Mouse (Mus musculus) hindbrain, embryonic 13.5 days (tissue): Measurements from ENCODE around the gene Dtnbp1. TPM values are rescaled to one million over a fixed set of nuclear protein-coding genes. Genes with fewer than 3 reads are reported as not detected.

Experiments used
- polyA plus RNA-seq: library from polyadenylated mRNA; unstranded; fragments of >200 nt; fragmentation: Nextera tagmentation; extraction: Ambion mirVana; gene quantifications from 2 replicates; pipeline ENCODE4 v1.2.1, GENCODE M21; 2015

Gene Dtnbp1
- polyA plus RNA-seq, 1 experiment from 2014 or later, result 111 TPM

Other genes starting within 250 kb of the Dtnbp1 start
- gene Gm9817, start 76.5 kb upstream of the Dtnbp1 start, polyA plus RNA-seq, result 0.06 TPM in 1 of 2 replicates, not detected in the other